Mouse (Mus musculus) spleen, postnatal 4 days (tissue): ENCODE measurements at regions not wholly inside any gene's neighbourhood (a gene's known extent, or its start where the extent isn't known, plus 50 kb on each side); places are given as distances from the start of the nearest gene placed in this dataset.

ENCODE experiments used
- DNase-seq, 2 experiments: peaks; one replicate each; pipeline ENCODE4 v3.0.0; 2022; ENCODE audit warnings: low spot score in 2 of 2

- DNase-seq = no peak
Observed at GRCm38 (mm10) chr13:31400401-31400800, 155.5 kb upstream of the Foxq1 start.

GRCm38 (mm10) chr13:31405312-31405711 is 150.6 kb upstream of the Foxq1 start:
- no peak for DNase-seq

- no peak for DNase-seq
Observed at GRCm38 (mm10) chr13:31408439-31409122, 147.4 kb upstream of the Foxq1 start.

GRCm38 (mm10) chr13:31409123-31409513 is 146.8 kb upstream of the Foxq1 start:
- no peak for DNase-seq

GRCm38 (mm10) chr13:31421556-31421955 is 134.4 kb upstream of the Foxq1 start:
- DNase-seq = no peak

GRCm38 (mm10) chr13:31423599-31423998 is 132.3 kb upstream of the Foxq1 start:
- DNase-seq = no peak

GRCm38 (mm10) chr13:31425825-31426500 is 130.0 kb upstream of the Foxq1 start:
- no peak for DNase-seq

GRCm38 (mm10) chr13:31436434-31436833 is 119.5 kb upstream of the Foxq1 start:
- DNase-seq = no peak

GRCm38 (mm10) chr13:31439761-31440627 is 115.9 kb upstream of the Foxq1 start:
- no peak for DNase-seq

- no peak for DNase-seq
Observed at GRCm38 (mm10) chr13:31458883-31459282, 97.1 kb upstream of the Foxq1 start.

GRCm38 (mm10) chr13:31465141-31465540 is 90.8 kb upstream of the Foxq1 start:
- DNase-seq = no peak

- DNase-seq = no peak
Observed at GRCm38 (mm10) chr13:31465711-31466110, 90.2 kb upstream of the Foxq1 start.

- DNase-seq = no peak
Observed at GRCm38 (mm10) chr13:31468131-31468530, 87.8 kb upstream of the Foxq1 start.

- DNase-seq = no peak
Observed at GRCm38 (mm10) chr13:31468983-31469382, 87.0 kb upstream of the Foxq1 start.

GRCm38 (mm10) chr13:31472366-31472765 is 83.6 kb upstream of the Foxq1 start:
- no peak for DNase-seq

- DNase-seq = no peak
Observed at GRCm38 (mm10) chr13:31472804-31473203, 83.1 kb upstream of the Foxq1 start.

- no peak for DNase-seq
Observed at GRCm38 (mm10) chr13:31473275-31473674, 82.7 kb upstream of the Foxq1 start.

GRCm38 (mm10) chr13:31475845-31476244 is 80.1 kb upstream of the Foxq1 start:
- DNase-seq = no peak

GRCm38 (mm10) chr13:31477171-31477867 is 78.6 kb upstream of the Foxq1 start:
- DNase-seq = no peak

GRCm38 (mm10) chr13:31481105-31481844 is 74.7 kb upstream of the Foxq1 start:
- no peak for DNase-seq

- no peak for DNase-seq
Observed at GRCm38 (mm10) chr13:31486373-31486772, 69.6 kb upstream of the Foxq1 start.
